Mouse (Mus musculus): ENCODE measurements at regions not wholly inside any gene's neighbourhood (a gene's known extent, or its start where the extent isn't known, plus 50 kb on each side); places are given as distances from the start of the nearest gene placed in this dataset.
A peak's percentile ranks its signal among the peaks of the same experiment; 100 is the strongest.

DNA sequence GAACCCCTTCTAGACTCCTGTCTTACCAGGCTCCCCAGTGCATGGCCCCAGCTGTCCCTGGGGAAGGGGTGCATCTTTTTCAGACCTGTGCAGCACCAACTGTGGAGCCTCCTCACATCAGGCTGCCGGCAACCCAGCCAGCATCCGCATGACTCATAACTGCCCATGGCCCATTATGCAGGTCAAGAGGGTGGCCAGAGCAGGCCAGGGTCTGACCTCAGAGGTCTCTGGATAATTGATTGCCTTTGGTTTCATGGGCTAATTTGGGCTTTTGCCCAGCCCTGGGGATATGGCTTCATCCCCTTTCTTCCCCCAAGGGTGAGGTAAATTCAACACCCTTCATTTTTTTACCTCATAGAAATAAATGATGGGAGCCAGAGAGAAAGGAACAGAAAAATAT lies 117.2 kb upstream of the Cadm1 start:
- Histone ChIP-seq H3K36me3 (ENCODE audit: control insufficient read depth, insufficient read depth, low read length) (no peaks in the 10 kb centered on the region), H3K27ac (replicated peaks; ENCODE audit: insufficient read depth, low read depth, low read length) (no peak overlapping the region), H3K27me3 (ENCODE audit: control insufficient read depth, insufficient read depth, low read length) (no peaks in the 10 kb centered on the region), H3K4me3 (ENCODE audit: insufficient read depth, low read depth, low read length) (no peak overlapping the region), H3K4me1 (ENCODE audit: control insufficient read depth, insufficient read depth, low read length) (no peaks in the 10 kb centered on the region; the same call in 1 of the 2 replicates), H3K79me2 (ENCODE audit: control insufficient read depth, insufficient read depth, low read length) (no peaks in the 10 kb centered on the region), H3K9ac (ENCODE audit: low read depth, low read length) (no peak overlapping the region)
- 81% methylated on average over 2 of the region's 2 CpGs for WGBS
- TF ChIP-seq CTCF (IDR thresholded peaks at IDR 0.05; ENCODE audit: low read depth, low read length): no peak
- TF ChIP-seq POLR2A (IDR thresholded peaks at IDR 0.05; ENCODE audit: extremely low read depth, insufficient read depth, low read length): no peak
- DNase-seq (ENCODE audit: extremely low read depth, low read depth, low spot score): no peak

DNA sequence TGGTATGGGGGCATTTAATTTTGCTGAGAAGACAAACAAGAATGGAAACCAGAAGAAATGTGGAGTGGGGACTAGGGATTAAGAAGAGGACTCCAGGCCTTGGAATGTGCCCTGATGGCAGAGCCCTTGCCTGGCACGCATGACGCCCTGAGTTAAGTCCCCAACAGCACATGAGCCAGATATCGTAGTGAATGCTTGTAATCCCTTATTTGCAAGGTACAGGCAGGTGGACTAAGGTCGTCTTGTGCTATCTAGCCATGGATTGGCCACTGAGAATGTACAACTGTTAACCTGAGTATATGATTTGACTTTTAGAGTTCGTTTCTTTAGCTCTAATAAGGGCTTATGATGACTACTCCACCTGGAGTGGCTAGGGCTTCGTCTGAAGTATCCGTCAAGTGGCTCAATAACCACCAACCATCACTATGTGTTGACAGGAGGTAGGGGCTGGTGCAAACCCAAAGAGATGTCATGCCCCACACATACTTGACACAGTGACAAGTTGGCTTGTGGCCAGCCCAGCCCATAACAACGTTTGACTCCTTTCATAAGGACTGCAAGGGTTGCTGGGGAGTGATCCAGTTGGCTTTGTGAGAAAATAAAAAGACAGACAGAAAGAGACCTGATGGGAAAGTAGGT lies 115.5 kb upstream of the Cadm1 start:
- Histone ChIP-seq H3K9ac (ENCODE audit: low read depth, low read length) (no peak overlapping the region), H3K27ac (replicated peaks; ENCODE audit: insufficient read depth, low read depth, low read length) (no peak overlapping the region), H3K36me3 (ENCODE audit: control insufficient read depth, insufficient read depth, low read length) (no peaks in the 10 kb centered on the region), H3K27me3 (ENCODE audit: control insufficient read depth, insufficient read depth, low read length) (no peaks in the 10 kb centered on the region), H3K4me1 (ENCODE audit: control insufficient read depth, insufficient read depth, low read length) (no peaks in the 10 kb centered on the region), H3K79me2 (ENCODE audit: control insufficient read depth, insufficient read depth, low read length) (no peaks in the 10 kb centered on the region), H3K4me3 (ENCODE audit: insufficient read depth, low read depth, low read length) (no peak overlapping the region)
- no peak for TF ChIP-seq CTCF (IDR thresholded peaks at IDR 0.05; ENCODE audit: low read depth, low read length)
- no peak for TF ChIP-seq POLR2A (IDR thresholded peaks at IDR 0.05; ENCODE audit: extremely low read depth, insufficient read depth, low read length)
- no peak for DNase-seq (ENCODE audit: extremely low read depth, low read depth, low spot score)
- 82% methylated on average over 8 of the region's 8 CpGs for WGBS

DNA sequence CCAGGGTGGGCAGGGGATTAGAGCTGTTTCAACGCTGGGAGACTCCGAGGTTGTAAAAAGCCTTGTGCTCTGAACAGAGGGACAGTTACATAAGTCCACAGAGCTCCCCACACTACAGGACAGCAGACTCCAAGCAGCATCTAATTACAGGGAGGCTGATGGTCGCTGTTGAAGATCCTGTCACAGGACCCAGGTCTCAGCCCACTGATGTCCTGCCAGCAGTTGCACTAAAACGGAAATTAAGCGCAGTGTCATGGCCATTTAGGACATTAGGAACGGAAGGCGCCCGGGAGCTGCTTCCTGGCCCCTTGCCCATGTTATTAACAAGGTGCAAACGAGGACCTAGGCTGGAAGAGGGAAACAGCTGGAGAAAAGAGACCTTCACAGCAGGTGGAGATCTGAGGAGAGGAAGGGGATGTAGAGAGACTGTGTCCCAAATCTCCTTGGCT lies 107.8 kb upstream of the Cadm1 start:
- no peaks in the 10 kb centered on the region for H3K36me3 ChIP-seq (ENCODE audit: control insufficient read depth, insufficient read depth, low read length)
- H3K4me3 ChIP-seq (ENCODE audit: insufficient read depth, low read depth, low read length): no peak overlapping the region
- peak overlapping the region; percentile 35 for H3K27ac ChIP-seq (replicated peaks; ENCODE audit: insufficient read depth, low read depth, low read length)
- 10% methylated on average over 9 of the region's 9 CpGs for WGBS
- H3K27me3 ChIP-seq (ENCODE audit: control insufficient read depth, insufficient read depth, low read length): no peaks in the 10 kb centered on the region
- peaks cover 21% of the 10 kb centered on the region for H3K4me1 ChIP-seq (ENCODE audit: control insufficient read depth, insufficient read depth, low read length)
- H3K79me2 ChIP-seq (ENCODE audit: control insufficient read depth, insufficient read depth, low read length): no peaks in the 10 kb centered on the region
- DNase-seq (ENCODE audit: extremely low read depth, low read depth, low spot score): peak; percentile 59
- H3K9ac ChIP-seq (ENCODE audit: low read depth, low read length): no peak overlapping the region
- TF ChIP-seq POLR2A (IDR thresholded peaks at IDR 0.05; ENCODE audit: extremely low read depth, insufficient read depth, low read length) (no peak), CTCF (IDR thresholded peaks at IDR 0.05; ENCODE audit: low read depth, low read length) (no peak)

DNA sequence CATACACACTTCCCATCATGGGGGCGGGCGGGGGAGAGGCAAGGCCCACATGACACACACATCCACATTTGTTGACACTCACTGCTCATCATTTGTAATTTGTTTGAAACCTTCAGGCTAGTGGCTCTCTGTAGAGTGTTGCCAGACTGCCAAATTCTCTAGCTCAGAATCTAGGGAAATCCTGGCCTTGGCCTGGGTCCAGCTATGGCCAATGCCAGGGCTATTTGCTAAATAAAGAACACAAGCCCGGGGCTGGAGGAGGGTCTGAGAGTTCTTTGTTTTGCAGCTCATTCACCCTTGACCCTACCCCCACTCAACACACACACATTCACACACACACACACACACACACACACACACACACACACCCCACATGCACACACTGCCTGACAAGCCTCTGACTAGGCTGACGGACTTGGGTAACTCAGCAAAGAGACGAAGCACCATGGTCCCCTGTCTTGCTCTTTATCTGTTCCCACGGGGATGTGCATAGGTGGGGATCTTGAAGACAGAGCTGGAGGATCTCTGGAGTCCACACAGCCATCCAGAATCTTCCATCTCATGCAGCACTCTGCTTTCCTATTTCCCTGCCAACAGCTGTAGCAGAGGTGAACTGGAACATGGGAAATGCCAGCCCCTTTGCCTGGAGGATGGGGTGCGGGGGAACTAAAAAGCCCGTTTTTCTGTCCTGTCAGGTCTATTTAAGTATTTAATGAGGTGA lies 107.1 kb upstream of the Cadm1 start:
- WGBS: 12% methylated on average over 8 of the region's 8 CpGs
- no peaks in the 10 kb centered on the region for H3K27me3 ChIP-seq (ENCODE audit: control insufficient read depth, insufficient read depth, low read length)
- TF ChIP-seq POLR2A (IDR thresholded peaks at IDR 0.05; ENCODE audit: extremely low read depth, insufficient read depth, low read length) (no peak), CTCF (IDR thresholded peaks at IDR 0.05; ENCODE audit: low read depth, low read length) (no peak)

DNA sequence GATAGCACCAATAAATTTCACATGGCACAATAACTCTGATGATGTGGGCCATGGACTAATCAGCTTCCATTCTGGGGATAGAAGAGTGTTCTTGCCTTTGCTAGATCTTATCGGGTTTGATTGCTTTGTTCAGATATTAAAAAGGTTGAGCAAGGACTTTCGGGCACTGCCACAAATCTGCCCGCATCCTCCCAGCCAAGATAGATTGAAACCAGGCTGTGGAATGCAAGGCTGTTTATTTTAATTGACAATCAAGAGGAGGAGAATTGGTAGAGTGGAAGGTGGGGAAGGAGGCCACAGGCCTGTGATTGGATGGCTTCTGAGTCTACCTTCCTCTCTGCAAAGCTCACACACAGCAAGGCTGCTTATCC lies 106.5 kb upstream of the Cadm1 start:
- peak overlapping the region; percentile 88 for H3K27ac ChIP-seq (replicated peaks; ENCODE audit: insufficient read depth, low read depth, low read length)
- DNase-seq (ENCODE audit: extremely low read depth, low read depth, low spot score): peak; percentile 97
- H3K4me1 ChIP-seq (ENCODE audit: control insufficient read depth, insufficient read depth, low read length): peaks cover 21% of the 10 kb centered on the region
- 20% methylated on average over 3 of the region's 3 CpGs for WGBS
- H3K4me3 ChIP-seq (ENCODE audit: insufficient read depth, low read depth, low read length): no peak overlapping the region
- no peaks in the 10 kb centered on the region for H3K36me3 ChIP-seq (ENCODE audit: control insufficient read depth, insufficient read depth, low read length)
- no peak overlapping the region; the same call in 1 of the 2 replicates for H3K9ac ChIP-seq (ENCODE audit: low read depth, low read length)
- H3K79me2 ChIP-seq (ENCODE audit: control insufficient read depth, insufficient read depth, low read length): no peaks in the 10 kb centered on the region
- H3K27me3 ChIP-seq (ENCODE audit: control insufficient read depth, insufficient read depth, low read length): no peaks in the 10 kb centered on the region
- TF ChIP-seq CTCF (IDR thresholded peaks at IDR 0.05; ENCODE audit: low read depth, low read length) (no peak), POLR2A (IDR thresholded peaks at IDR 0.05; ENCODE audit: extremely low read depth, insufficient read depth, low read length) (no peak)

More for the DNA sequence above, 107.1 kb upstream of the Cadm1 start:
- H3K4me1 ChIP-seq (ENCODE audit: control insufficient read depth, insufficient read depth, low read length): peaks cover 21% of the 10 kb centered on the region
- no peaks in the 10 kb centered on the region for H3K79me2 ChIP-seq (ENCODE audit: control insufficient read depth, insufficient read depth, low read length)
- H3K27ac ChIP-seq (replicated peaks; ENCODE audit: insufficient read depth, low read depth, low read length): peak overlapping the region; percentile 88
- H3K9ac ChIP-seq (ENCODE audit: low read depth, low read length): peak overlapping the region; percentile 9; the same call in 1 of the 2 replicates
- no peaks in the 10 kb centered on the region for H3K36me3 ChIP-seq (ENCODE audit: control insufficient read depth, insufficient read depth, low read length)
- H3K4me3 ChIP-seq (ENCODE audit: insufficient read depth, low read depth, low read length): no peak overlapping the region
- DNase-seq (ENCODE audit: extremely low read depth, low read depth, low spot score): peak; percentile 95

DNA sequence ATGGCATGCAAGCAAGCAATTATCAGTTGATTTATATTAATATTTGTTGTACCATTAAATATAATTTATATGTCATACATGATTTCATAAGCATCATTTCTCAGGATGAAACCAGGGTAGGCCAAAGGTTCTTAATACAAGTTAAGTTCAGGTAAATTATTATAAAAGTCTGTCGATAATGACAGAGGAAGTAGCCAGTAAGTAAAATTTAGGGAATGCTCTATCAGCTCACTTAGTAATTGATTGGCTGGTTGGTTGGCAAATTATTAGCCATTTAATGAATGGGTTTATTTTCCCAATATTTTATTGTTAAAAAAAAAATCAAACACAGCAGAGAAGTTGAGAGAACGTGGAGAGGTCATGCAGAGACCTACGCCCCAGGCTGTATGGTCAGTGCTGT lies 105.8 kb upstream of the Cadm1 start:
- no peak for TF ChIP-seq CTCF (IDR thresholded peaks at IDR 0.05; ENCODE audit: low read depth, low read length)
- no peak for TF ChIP-seq POLR2A (IDR thresholded peaks at IDR 0.05; ENCODE audit: extremely low read depth, insufficient read depth, low read length)
- H3K79me2 ChIP-seq (ENCODE audit: control insufficient read depth, insufficient read depth, low read length): no peaks in the 10 kb centered on the region
- no peaks in the 10 kb centered on the region for H3K36me3 ChIP-seq (ENCODE audit: control insufficient read depth, insufficient read depth, low read length)
- H3K9ac ChIP-seq (ENCODE audit: low read depth, low read length): no peak overlapping the region
- DNase-seq (ENCODE audit: extremely low read depth, low read depth, low spot score): peak; percentile 93
- WGBS: 28% methylated on average over 3 of the region's 3 CpGs
- H3K27me3 ChIP-seq (ENCODE audit: control insufficient read depth, insufficient read depth, low read length): no peaks in the 10 kb centered on the region
- no peak overlapping the region for H3K4me3 ChIP-seq (ENCODE audit: insufficient read depth, low read depth, low read length)
- peak overlapping the region; percentile 88 for H3K27ac ChIP-seq (replicated peaks; ENCODE audit: insufficient read depth, low read depth, low read length)
- peaks cover 22% of the 10 kb centered on the region for H3K4me1 ChIP-seq (ENCODE audit: control insufficient read depth, insufficient read depth, low read length)
